Mouse (Mus musculus) ovary, postnatal 14 days (tissue): Measurements from ENCODE around the gene Elovl3.
"Not testable (repeated sequence)": the region's sequence is repeated elsewhere in the genome, so short reads cannot be mapped to it uniquely, and the experiment has no call there.

Experiments
- DNase-seq: peaks from one replicate; pipeline ENCODE4 v3.0.0; 2022; ENCODE audit warnings: low spot score

The Elovl3 gene

DNA sequence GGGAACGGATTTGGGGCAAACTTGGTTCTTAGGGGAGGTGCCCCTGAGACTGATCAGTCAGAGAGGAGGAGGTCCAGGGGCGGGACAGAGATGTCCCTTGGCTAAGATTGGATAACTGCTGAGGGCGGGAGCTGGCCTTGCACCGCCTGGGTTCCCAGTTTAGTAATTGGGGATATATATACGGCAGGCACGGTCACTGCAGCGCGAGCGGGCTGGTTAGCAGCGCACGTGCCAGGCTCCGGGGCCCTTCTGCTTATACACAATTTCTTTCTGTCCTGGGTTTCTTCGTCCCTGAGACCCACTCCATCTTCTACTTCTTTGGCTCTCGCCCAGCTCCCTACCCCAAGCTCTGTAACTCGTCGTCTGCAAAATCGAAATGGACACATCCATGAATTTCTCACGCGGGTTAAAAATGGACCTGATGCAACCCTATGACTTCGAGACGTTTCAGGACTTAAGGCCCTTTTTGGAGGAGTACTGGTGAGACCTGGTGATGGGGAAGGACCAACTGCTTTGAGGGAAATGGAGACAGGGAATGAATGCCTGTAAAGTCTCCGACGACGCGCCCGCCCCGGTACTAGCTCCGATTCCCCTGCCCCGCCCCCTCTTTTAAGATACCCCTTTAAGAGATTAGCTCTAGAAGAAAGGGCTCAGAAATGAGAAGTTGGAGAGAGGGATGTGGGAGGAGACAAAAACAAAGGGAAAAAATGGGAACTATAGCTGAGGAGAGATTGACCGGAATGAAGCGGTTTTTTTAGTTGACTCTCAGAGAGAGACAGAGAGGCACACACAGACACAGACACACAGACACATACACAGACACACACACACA, at the start of gene Elovl3:
Gene Elovl3, plus strand, starts transcription at position 204 of the 832 bp plus-strand sequence.
- no peak for DNase-seq

DNA sequence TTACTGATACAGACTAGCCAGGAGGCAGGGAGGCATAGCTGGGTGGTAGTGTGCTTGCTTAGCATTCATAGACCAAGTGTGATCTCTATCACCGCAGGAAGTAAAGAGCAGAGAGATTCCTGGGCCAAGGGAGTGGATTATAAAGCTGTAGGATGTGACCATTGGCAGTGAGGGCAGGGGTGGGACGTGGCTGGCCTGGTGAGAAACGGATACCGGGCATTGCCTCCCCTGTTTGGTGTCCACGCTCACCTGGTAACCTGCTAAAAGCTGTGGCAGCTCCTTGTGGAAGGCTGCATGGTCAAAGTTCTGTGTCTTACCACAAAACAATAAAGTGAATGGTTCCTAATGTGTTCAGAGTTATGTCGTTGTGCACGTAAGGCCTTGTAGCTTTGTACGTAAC, 46.5 kb upstream of the Elovl3 start:
- DNase-seq, result no peak

DNA sequence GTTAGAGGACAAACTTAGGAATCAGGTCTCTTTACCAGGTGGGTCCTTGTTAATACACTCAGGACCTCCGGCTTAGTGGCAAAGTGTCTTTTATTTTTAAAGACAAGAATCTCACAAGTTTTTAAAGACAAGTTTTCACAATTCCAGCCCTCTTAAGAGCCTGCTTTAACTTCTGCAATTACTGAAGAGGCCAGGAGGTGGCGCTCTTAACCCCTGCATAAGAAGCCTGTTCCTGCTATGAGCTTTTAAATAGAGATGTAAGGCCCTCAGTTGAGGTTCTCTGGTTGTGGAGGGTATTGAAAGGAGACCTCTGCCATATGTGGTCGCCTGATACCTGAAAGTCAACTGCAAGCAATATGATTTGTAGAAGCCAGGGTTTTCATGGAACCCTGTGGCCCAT, 45.4 kb upstream of the Elovl3 start:
- DNase-seq, result peak; percentile 36

DNA sequence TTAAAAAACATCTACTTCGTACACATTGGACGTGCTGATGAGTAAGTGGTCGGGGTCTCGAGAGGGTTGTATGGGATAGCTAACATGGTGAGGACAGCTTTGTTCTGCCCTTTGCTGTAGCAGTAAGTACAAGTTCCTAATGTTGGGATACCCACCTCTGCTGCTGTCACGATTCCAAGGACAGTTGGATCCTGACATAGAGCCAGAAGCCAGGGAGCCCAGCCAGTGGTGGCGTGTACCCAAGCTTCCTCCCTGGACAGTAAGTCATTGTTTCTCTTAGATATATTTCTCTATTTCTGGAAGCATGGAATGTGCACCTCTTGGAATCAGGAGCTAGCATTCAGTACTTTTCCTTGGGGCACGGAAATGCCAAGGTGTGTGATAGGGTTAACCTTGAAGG, 43.8 kb upstream of the Elovl3 start:
- DNase-seq, result peak; percentile 18

DNA sequence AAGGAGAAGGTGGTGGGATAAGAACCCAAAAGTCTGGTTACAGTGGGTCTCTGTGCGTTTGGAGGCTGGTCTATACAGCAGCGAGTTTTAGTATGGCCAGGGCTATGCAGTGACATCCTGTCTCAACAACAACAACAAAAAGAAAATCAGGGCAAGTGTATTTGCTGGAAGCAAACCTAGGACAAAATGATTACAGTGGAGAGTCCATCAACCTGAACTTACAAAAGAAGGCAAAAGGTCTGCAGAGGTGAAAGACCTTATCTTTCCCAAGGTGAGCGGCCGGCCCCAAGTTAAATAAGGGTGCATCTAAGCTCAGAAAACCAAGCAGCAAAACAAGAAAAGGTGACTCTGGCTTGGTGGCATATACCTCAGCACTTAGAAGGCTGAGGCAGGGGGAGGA, 40.1 kb upstream of the Elovl3 start:
- no peak for DNase-seq

DNA sequence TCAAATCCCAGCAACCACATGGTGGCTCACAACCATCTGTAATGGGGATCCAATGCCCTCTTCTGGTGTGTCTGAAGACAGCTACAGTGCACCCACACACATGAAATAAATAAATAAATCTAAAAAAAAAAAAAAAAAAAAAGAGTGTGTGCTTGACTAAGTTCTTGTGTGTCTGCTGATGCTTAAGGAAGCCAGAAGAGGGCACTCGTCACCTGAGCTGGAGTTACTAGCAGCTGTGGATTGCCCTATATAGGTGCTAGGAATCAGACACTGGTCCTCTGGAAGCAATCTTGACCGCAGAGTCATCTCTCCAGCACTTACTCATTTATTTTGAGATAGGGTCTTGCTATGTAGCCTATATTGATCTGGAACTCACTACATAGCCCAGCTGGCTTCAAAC, 37.6 kb upstream of the Elovl3 start:
- no peak for DNase-seq

DNA sequence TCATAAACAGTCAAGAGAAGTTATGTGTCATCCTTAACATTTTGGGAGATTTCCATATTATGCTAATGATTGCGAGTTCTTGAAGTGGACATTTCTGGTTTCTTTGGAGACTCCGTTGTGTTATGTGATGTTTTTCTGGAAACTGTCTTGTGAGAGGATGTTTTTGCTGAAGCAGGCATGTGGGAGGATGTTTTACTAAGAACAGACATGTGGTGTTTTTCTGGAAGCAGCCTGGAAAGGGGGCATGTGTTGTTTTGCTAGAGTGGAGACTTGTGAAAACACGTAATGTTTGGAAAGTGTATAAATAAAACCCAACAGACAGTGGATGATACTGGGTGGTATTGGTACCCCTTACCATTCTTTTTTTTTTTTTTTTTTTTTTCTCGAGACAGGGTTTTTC, 36.4 kb upstream of the Elovl3 start:
- DNase-seq, result no peak

DNA sequence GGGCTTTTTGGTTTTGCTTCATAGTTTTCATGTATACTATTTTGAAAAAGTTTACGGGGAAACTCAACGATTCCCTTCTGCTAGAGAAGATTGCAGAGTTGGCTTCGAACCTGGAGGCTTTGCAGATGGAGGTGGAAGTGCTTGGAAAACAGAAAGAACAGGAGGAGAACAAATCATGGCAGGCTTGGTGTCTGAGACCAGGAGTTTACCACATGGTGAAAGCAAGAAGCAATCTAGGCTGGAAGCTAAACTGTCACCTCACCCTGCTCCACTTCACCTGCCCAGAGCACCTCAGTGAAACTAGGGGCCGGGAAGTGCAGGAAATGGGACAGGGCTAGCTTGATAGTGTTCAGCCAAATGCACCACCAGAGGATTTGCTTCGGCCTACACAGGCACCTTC, 35.3 kb upstream of the Elovl3 start:
- DNase-seq, result no peak

DNA sequence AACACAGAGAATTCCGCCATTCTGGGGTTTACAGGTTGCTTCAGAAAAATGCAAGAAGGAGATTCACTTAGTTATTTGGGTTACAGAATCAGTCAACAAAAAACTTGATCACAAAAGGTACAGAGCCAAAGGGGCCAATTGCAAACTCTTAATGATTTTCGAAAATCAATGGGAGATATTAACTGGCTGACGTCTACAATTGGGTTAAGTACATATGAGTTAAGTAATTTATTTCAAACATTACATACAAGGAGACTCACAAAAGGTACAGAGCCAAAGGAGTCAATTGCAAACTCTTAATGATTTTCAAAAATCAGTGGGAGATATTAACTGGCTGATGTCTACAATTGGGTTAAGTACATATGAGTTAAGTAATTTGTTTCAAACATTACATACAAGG, 32.1 kb upstream of the Elovl3 start:
- no peak for DNase-seq

DNA sequence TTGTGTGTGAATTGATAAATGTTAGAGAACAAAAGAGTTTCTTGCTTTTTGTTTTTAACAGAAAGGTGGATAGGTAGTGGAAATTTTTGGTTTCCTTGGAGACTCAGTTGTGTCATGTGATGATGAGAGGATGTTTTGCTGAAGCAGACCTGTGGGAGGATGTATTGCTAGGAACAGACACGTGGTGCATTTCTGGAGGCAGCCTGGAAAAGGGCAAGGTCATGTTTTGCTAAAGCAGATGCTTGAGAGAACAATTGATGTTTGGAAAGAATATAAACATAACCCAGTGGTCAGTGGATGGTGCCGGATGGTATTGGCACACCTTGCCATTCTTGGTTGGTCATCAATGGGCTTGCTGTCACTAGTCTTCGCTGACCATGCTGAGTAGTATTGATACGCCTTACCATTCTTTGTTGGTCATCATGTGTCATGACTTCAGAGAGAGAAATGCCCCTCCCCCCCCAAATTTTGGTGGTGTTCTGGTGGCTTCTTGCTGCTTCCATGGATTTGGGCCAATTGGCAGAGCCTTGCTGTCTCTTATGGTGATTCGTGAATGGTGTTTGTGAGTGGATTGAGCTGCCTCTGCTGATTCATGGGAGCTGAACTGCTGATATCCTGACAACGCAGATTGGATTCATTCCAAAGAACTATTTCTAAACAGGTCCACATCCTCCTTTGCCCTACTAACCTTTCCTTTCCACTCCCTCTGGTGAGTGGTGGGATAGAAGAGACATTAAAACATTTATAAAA, 28.1 kb upstream of the Elovl3 start:
- DNase-seq, result no peak

DNA sequence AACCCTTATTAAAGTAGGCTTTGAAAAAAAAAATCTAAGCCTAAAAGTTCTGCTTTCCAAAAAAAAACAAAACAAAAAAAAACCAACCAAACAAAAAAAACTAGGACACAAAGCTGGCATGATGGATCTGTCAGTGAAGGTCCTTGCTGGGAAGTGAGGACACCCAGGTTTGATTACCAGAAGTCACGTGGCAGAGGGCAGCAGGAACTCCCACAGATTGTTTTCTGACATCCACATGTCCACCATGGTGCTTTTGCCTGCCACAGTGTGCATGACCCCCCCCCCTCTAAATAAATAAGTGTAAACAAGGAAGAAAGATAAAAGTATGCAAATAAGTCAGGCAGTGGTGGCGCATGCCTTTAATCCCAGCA, 27.5 kb upstream of the Elovl3 start:
- no peak for DNase-seq

DNA sequence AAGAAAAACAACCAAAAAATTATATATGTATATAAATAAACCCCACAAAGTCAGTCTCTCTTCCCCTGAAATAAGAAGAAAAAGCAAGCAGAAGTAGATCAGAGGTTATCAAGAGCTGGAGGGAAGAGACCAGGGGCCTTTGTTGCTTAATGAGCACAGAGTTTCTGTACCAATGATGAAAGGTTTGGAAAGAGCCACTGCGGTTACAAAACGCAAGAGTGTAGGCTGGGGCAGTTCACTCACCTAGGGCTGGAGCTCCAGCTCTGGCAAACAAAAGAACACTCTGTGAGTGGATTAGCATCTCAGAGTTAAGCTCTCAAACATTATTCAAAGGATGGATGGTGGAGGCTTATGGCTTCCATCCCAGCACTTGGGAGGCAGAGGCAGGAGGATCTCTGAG, 21.5 kb upstream of the Elovl3 start:
- no peak for DNase-seq

DNA sequence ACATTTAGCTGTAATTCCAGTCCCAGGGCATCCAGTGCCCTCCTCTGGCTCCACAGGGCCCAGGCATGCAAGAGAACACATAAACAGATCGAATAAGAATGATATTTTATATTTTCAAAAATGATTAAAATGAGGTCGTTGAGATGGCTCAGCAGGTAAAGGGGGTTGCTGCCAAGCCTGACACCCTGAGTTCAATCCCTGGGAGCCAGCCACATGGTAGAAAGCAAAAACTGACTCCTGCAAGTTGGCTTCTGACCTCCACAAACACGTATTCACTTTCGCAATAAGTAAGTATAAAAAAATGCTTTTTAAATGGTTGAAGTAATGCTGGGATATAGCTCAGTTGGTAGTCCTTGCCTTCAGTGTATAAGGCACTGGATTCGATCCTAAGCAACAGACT, 20.9 kb upstream of the Elovl3 start:
- DNase-seq, result no peak

DNA sequence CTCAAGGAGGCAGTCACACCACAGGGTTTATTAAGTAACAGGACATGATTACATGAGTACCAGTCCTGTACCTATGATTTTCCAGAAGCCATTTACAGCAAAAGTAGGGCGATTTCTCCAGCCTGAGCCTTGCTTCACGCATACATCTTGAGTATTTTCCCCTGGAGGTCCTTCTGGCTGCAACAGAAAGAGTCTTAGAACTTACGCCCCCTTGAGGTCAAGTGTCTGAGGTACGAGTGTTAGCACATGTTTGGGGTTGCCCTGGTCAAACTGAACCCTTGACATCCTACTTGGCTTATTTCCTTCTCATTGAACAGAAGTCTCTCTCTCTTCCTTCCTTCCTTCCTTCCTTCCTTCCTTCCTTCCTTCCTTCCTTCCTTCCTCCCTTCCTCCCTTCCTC, 17.1 kb upstream of the Elovl3 start:
- DNase-seq, result no peak

DNA sequence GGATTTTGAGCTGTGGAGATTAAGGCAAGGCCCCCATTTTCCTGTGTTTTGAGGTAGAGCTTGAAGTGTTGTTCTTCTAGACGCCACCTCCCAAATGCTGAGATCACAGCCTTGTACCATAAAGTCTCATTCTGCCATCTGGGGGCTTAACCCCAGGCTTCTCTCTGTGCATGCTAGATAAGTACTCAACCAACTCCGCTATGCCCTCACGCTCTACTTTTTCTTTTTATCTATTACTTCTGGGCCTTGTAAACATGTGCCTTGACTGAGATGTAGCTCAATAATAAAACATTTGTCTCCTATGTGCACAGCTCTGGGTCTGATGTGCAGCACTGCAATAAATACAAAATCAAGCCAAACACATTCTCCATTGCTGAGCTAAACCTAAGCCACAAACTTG, 12.2 kb upstream of the Elovl3 start:
- DNase-seq, result no peak

DNA sequence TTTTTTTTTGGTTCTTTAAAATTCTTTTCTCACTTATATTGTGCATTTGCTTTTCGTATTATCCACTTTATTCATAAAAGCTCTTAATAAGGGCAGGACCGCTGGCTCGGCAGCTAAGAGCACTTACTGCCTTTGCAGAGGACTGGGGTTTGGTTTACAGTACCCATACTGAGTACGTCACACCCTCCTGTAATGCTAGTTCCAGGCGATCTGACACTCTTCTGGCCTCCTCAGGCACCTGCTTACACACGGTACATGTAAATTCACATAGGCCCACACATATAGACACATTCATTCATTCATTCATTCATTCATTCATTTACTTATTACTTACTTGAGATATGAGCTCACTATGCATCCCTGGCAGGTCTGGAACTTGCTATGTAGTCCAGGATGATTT, 10.8 kb upstream of the Elovl3 start:
- DNase-seq, result no peak

DNA sequence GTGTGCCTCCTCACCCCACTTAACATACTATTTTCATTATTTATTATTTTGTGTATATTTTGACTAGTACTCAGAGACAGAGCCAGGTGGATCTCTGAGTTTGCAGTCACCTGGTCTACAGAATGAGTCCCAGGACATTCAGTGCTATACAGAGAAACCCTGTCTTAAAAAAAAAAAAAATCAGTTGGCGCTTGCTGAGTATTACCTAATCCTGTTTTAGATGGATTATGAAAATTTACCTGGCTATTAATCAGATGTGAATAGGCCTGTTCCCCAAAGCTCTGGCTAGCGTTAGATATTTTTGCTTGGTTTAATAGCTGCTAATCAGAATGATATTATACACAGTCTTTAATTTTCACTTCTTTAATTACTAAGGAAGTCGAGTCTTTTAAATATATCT, 7.8 kb upstream of the Elovl3 start:
- DNase-seq, result no peak

DNA sequence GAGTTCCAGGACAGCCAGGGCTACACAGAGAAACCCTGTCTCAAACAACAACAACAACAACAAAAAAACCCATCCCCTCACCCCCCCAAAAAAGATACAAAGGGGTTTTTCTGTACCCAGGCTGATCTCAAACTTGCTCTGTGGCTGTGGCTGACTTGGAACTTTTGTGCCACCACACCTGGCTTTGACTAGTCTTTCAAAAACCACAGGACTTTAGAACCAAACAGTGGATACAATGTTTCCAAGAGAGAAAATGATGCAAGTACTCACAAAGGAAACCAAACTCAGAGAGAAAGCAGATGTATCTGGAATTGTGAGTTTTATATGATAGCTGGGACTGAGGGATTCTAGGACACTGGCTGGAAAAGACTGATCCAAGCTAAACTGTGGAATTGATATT, 7.0 kb upstream of the Elovl3 start:
- no peak for DNase-seq

DNA sequence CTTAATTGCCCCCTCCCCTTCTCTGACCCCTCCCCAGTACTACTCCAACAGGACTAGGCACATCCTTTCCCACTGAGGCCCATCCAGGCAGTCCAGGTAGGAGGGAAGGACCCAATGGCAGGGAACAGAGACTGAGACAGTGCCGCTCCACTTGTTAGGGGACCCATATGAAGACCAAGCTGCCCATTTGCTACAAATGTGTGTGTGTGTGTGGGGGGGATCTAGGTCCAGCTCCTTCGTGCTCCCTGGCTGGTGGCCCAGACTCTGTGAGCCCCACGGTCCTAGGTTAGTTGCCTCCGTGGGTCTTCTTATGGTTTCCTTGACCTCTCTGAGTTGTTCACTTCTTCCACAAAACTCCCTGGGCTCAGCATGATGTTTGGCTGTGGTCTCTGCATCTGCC, 5.4 kb upstream of the Elovl3 start:
- no peak for DNase-seq

DNA sequence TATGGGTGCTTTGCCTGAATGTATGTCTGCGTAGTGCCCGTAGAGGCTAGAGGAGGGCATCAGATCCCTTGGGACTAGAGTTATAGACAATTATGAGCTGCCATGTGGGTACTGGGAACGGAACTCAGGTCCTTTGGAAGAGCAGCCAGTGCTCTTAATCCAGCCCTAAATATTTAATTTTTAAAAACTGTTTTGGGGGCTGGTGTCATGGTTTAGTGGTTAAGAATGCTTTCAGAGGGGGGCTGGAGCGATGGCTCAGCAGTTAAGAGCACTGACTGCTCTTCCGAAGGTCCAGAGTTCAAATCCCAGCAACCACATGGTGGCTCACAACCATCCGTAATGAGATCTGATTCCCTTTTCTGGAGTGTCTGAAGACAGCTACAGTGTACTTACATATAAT, 2.0 kb upstream of the Elovl3 start:
- DNase-seq, result not testable (repeated sequence)

DNA sequence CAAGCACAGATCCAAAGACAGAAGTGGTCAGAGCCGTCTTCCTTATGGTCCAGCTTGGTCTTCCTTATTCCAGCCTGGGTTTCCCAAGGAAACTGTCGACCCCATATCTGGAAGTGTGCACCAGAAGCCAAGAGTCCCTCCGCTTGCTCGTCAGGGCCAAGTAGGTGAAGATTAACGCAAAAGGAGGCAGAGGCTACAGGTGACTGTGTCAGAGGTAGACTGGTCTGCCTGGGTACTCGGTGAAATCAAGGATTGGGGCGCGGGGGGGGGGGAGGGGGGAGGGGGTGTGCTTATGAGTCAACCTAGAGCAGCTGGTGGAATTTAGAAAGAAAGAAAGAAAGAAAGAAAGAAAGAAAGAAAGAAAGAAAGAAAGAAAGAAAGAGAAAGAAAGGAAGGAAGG, 414 bp upstream of the Elovl3 start:
- DNase-seq, result no peak

DNA sequence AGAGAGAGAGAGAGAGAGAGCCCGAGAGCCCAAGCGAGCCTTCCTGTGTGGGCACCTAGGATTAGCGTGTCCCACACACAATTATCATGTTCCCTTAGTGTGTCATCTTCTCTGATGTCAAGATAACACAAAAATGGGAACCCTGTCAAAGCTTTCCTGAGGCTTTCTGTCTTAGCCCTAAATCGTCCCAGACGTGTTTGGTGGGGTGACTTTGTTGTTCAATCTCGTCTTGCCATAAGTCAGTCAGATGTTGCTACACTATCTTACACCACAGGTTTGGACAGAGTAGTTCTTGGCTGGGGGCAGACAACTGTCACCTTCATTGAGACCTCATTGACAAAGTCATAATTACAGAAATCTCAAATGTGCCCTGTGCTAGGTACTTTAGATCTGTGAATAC, 880 bp downstream of the Elovl3 start:
- no peak for DNase-seq

DNA sequence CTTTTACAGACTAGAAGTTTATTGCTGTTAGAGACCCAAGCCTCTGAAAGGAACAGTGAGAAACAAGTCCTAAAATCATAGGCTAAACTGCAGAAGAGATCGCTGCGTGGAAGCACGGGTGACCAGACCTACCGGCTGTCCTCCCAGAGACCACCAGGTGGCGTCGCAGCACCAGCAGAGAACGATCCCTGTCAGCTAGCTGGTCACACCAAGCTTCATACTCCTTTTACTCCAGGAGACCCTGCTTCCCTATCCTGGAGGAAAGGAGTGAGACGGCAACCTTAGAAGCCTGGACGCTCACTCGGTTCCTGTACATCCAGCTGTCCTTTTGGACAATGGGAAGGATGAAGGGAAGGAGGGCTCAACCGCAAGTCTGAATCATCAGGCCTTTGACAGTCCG, 3.6 kb downstream of the Elovl3 start:
- DNase-seq, result peak; percentile 90
